Mouse (Mus musculus) right cerebral cortex, adult 2 months (tissue): ENCODE data around the gene Sugt1.

Experiments
- DNase-seq, 2 experiments: peaks; one replicate each; pipeline ENCODE4 v3.0.0; 2021 to 2022; ENCODE audit warnings: low spot score in 2 of 2

Gene Sugt1

DNA sequence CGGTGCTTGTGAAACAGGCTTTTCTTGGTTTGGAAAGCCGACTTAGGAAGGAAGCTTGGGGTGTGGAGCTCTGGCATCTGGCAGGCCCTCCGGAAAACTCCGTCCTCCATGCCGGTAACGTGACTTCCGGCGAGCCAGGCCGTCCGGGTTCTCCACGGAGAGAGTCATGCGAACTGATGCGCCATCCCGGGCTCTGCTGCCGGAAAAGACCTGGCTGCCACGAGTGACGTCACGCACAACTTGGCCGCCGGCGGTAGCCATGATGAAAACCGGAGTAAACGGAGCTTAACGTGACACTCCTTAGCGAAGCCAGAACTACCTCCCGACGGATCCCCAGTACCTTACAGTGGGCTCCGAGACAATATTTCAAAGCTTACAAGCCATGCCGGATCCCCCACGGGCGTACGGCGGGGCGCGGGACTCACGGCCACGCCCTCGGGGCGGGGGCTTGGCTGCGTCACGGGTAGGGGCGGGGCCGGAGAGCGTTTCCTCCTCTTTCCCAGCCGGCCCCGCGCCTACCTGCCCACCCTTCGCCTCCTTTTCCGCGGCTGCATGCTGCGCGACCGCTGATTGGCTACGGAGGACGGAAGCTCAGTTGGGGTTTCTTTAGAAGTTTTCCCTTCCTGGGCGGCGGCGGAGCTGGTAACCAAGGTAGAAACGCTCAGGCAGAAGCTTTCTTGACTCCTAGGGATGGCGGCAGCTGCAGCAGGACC lies at the start of gene Sugt1:
Gene Sugt1 (plus strand): TSS at position 553 of the 713 bp plus-strand sequence.
- DNase-seq, result peak; percentile 96 to 98

DNA sequence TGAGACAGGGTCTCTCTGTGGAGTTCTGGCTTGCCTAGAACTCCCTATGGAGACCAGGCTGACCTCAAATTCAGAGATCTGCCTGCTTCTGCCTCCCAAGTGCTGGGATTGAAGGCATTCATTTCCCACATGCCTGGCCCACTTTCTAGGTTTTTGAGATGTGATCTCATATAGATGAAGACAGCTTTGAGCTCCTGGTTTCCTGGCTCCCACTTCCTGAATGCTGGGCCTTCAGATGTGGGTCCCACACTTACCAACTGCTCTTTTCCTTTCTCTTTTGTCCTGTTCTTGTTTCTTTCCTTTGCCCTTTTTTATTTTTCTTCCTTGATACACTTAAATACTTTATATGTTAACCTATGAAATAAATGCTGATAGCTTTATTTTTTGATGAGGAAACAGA lies 49.6 kb upstream of the Sugt1 start:
- no peak for DNase-seq

GRCm38 (mm10) chr14:79541606-79542005 lies 45.9 kb upstream of the Sugt1 start:
- no peak for DNase-seq

GRCm38 (mm10) chr14:79549343-79549742 lies 38.1 kb upstream of the Sugt1 start:
- peak in 1 of 2 experiments; percentile 4 for DNase-seq

DNA sequence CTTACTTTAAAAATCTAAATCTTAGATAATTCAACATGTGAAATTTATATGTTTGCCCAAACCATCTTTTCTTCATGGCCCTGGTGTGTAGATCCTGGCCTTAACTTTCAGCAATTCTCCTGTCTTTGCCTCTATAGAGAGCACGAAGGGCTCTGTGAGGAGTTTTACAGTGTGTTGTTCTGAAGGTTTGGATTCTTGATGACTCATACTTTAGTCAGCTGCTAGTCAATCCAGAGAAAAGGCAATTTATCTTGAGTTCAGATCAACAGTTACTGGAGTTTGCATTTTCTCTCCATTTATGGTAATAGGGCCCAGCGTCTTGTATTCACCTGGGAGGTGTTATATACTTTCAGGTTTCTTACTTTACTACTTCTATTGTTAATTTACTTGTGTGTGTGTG lies 35.6 kb upstream of the Sugt1 start:
- no peak for DNase-seq

GRCm38 (mm10) chr14:79552854-79553253 lies 34.6 kb upstream of the Sugt1 start:
- no peak for DNase-seq

DNA sequence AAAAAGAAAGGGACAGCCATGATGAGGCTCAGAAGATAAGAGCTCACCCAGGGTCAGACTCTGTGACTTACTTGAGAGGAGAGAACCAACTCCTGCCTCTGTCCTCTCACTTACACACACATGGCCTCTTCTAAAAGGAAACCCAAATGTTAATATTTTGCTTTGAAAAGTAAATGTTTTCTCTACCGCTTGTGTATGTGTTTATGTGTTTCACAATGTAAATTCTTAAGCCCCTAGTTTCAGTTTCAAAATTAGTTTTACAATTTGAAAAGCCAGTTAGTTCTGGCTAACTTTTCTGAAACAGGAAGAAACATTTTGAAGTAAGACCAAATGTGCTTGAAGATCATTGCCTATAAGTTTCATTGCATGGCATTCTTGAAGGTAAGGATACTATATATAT lies 29.7 kb upstream of the Sugt1 start:
- DNase-seq, result no peak

- peak; percentile 17 to 35 for DNase-seq
Measured at GRCm38 (mm10) chr14:79562745-79563144, 24.7 kb upstream of the Sugt1 start.

DNA sequence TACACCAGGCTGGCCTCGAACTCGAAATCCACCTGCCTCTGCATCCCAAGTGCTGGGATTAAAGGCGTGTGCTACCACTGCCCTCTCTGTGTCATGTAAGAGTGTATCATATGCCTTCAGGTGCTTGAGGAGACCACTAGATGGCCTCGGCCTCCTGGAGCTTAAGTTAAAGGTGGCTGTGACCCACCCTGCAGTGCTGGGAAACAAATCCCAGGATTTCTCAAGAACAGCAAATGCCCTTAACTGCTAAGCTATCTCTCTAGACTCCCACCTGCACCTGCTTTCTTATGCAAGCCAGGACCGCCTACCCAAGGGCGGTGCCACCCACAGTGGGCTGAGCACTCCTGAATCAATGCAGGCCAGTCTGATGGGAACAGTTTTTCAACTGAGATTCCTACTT lies 22.7 kb upstream of the Sugt1 start:
- DNase-seq, result no peak

DNA sequence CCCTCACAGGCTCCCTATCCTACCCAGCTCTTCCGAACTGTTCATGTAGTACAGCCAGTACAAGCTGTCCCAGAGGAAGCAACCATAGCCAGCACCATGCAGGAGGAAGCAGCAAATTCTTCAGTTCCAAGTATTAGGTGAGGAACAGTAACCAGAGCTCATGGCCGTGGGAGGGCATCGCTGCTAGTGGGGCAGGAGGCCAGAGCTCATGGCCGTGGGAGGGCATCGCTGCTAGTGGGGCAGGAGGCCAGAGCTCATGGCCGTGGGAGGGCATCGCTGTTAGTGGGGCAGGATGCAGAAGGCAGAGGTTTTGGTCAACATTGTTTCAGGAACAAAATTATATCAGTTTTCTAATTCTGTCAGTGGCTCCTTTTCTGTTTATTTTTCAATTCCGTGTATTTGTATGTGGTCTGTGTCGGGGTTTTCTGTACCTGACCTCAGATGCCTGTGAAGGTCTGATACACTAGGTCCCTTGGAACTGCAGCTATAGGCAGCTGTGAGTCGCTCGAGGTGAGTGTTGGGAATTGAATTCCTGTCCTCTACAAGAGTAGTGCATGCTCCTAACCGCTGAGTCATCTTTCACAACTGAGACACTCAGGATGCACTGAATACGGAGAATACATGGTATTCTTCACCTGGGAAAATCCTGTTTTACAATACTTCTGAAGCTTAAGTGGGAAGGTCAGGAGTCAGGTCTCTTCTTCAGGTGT lies 13.9 kb upstream of the Sugt1 start:
- no peak for DNase-seq

GRCm38 (mm10) chr14:79574361-79574760 lies 13.1 kb upstream of the Sugt1 start:
- no peak for DNase-seq

DNA sequence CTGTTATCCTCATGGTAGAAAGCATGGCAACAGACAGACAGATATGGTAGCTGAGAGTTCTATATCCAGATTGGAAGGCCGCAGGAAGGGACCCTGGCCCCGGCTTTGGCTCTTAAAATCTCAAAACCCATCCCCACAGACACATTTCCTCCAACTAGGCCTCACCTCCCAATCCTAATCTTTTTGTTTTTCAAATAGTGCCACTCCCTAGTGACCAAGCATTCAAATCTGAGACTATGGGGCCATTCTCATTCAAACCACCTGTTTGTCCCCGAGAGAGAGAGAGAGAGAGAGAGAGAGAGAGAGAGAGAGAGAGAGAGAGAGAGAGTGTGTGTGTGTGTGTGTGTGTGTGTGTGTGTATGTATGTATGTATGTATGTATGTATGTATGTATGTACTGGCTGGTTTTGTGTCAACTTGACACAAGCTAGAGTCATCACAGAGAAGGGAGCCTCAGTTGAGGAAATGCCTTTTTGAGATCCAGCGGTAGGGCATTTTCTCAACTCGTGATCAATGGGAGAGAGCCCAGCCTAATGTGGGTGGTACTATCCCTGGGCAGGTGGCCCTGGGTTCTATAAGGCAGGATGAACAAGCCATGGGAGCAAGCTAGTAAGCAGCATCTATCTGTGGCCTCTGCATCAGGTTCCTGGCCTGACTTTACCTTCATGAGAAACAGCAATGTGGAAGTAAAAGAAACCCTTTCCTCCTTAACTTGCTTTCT lies 3.8 kb upstream of the Sugt1 start:
- no peak for DNase-seq

DNA sequence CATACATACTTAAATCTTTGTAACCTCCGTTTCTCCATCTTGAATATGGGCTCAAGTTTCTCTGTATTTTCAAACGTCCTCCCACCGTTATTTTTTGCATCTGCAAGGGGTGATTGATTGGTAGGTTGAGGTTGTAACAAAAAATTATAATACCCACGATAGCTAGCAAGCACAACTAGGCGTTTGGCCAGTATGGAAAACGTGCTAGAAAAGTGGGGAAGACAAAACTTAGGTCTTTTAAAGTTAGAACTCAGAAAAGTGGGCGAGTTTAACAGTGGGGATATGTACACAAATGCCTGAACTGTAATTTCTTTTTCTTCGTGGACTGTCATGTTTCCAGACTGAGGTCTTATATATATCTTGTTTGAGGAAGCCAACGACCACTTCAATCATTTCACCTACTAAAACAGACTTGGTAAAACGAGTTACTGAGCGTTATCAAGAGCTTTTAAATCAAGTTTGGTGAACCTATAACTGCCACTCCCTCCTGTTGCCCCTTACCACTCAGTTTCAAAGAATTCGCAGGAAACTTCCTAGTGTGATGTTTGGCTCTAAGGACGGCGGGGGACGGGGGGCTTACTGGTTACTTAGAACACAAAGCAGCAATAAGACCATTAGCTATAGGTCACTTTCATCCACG lies 872 bp upstream of the Sugt1 start:
- no peak for DNase-seq

DNA sequence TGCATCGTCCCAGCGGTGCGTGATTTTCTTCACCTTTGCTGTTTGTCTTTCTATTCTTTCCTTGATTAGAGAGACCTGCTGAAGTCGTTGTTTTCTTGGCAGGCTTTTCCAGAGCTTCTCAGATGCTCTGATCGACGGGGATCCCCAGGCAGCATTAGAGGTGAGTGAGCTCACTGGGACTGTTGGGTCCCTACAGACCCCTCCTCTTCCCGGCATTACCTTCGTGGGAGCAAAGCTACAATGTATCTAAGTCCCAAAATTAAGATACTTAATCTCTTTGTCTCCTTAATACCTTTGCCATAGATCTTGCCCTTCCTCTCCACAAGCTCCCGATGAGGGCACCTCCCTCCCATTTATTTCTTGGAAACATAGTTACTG lies 350 bp downstream of the Sugt1 start:
- no peak for DNase-seq

DNA sequence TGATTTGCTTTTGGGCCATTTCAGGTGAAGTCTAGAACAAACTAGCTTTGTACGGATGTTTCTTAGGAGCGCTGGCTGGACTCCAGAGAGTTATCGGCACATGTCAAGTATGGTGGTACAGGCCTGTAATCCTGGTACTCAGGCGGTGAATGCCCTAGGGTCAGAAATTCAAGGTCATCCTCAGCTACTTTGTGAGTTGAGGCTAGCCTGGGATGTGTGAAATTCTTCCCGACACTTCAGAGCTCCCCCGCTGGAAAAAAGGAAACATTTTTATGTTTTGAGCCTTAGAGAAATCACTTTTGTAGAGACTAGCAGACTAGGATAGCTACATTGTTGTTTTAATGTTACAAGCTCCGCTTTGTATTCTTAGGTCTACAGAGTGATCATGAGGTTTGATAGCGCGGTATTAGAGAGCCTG lies 1.1 kb downstream of the Sugt1 start:
- DNase-seq, result no peak

DNA sequence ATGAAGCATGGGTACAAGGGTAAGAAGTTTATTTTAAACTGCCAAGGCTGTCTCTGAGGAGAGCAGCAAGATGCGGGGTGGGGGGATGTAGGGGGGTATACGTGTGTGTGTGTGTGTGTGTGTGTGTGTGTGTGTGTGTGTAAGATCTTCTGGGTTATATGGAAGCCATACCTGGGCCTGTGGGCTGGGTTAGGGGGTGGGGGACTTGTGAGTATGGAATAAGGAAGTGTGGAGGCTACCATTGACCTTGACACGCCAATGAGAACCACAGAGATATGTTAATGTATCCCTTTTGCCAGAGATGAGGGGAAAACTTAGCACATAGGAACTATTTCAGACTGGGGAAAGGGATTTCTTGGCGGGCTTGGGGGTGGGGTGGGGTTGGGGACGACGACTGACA lies 1.9 kb downstream of the Sugt1 start:
- no peak for DNase-seq

- DNase-seq, result no peak
Measured at GRCm38 (mm10) chr14:79590916-79591315, 3.4 kb downstream of the Sugt1 start.

- no peak for DNase-seq
Measured at GRCm38 (mm10) chr14:79591611-79592010, 4.1 kb downstream of the Sugt1 start.

DNA sequence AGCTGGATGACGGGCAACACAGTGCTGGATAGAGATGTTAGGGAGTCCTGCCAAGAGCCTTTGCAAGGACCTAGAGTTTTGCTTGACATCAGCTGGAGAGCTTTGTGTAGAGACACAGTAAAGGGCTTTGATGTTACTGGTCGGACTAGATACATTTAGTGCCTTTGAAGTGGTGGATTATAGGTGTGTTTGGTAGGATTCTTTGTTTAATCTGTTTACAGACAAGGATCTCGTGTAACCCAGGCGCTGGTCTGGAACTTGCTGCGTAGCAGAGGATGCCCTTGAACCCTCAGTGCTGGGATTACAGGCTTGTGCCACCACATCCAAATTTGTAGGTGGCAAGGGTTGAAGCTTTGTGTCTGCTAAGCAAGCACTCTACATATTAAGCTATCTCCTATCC lies 6.6 kb downstream of the Sugt1 start:
- DNase-seq, result no peak

GRCm38 (mm10) chr14:79596602-79597001 lies 9.1 kb downstream of the Sugt1 start:
- no peak for DNase-seq

DNA sequence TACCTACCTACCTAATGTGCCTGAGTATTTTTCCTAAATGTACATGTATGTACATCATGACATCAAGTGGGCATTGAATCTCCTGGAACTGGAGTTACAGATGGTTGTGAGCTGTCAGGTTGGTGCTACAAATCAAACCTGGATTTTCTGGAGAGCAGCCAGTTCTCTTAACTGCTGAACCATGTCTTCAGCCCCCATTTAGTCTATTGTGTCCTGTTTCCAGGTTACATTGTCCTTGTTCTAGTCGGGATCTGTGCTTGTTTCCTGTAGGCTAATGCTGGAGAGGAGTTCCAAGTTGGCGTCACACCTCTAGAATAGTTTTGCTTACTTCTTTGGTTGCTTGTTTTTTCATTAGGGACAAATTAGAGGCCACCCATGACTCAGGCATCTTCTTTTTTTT lies 18.4 kb downstream of the Sugt1 start:
- DNase-seq, result no peak

GRCm38 (mm10) chr14:79606392-79606791 lies 18.9 kb downstream of the Sugt1 start:
- no peak for DNase-seq
